Mouse (Mus musculus) retina, adult 2 months (tissue): ENCODE data around the gene Fchsd2.

ENCODE experiments used
- DNase-seq: peaks from one replicate; pipeline ENCODE4 v3.0.0-alpha.2; 2012; ENCODE audit warnings: low read depth, low spot score

Fchsd2 gene

DNA sequence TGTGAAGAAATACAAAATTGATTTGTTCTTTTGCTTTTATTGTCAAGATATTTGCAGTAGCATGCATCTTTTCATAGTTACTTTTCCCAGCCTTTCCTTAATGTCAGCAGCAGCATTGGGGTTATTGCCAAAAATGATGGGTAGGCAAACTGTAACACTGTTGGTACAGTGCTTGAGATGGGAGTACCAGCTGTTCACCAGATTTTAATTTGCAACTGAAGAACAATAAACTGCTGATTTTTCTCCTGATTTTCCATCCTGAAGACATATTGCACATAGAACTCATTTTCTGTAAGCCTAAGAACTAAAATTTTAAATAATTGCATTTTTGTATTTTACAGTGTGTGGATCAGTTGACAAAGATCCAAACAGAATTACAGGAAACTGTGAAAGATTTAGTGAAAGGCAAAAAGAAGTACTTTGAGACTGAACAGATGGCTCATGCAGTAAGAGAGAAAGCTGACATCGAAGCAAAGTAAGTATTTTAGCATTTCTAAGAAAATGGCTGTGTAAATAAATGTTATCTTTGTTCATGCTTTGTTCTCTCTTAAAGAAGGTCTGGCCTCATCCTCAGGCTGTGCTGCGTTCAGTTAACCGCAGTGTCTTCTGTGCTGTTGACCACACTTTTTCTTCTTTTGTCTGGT, 98.8 kb downstream of the Fchsd2 start:
- no peak for DNase-seq

DNA sequence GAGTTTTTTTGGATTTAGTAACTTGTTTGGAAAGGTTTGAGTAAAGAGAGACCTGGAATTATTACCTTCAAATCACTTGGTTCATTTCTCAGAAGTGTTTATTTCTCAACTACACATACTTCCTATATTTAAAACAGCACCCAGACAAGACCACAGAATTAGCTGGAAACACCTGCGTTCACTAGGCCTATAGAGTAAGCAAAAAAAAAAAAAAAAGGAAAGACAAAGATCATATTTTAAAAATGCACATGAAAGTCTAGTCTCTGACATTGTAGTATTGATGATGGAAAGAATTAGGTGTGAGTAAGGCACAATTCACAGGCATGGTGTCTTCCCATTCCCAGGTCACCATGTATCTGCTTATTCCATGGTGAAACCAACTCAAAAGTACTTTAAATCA, 118.2 kb downstream of the Fchsd2 start:
- DNase-seq, result no peak

DNA sequence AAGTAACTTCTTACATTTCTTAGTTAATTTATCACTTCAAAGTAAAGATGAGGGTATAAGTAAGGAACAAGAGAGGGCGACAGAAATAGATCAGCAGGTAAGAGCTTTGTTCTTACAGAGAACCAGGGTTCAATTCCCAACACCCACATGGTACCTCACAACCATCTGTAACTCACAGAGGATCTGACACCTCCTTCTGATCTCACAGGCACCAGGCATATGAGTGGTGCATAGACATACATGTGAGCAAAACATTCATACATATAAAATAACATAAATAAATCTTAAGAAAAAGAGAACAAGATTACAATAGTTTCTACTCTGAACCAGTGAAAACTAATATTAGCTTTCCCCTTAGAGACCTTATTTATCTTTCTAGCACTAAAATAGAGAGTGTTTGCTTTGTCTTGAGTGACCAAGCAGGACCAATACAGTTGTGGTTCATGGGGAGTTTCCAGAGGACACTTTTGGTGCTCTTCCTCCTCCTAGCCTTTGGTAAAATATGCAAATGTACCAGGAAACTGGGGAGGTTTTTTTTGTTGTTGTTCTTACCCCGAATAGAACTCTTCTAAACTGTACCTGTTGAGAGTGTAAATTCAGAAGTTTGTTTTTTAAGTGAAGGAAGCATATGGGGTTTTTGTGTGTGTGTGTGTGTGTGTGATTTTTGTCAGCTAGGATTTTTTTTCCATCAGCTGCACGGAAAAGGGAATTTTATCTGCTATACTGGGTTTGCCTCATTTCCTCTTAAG, 121.0 kb downstream of the Fchsd2 start:
- no peak for DNase-seq

GRCm38 (mm10) chr7:101216724-101217123, 124.1 kb downstream of the Fchsd2 start:
- no peak for DNase-seq

DNA sequence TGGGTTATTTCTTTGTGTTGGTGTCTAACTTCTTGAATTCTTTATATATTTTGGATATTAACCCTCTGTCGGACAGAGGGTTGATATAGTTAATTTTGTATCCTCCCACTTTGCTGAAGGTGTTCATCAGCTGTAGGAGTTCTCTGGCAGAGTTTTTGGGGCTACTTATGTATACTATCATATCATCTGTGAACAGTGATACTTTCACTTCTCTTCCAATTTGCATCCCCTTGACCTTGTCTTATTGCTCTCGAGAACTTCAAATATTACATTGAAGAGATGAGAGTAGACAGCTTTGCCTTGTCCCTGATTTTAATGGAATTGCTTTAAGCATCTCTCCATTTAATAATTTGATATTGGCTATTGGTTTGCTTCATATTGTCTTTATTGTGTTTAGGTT, 130.8 kb downstream of the Fchsd2 start:
- no peak for DNase-seq

- no peak for DNase-seq
Observed at GRCm38 (mm10) chr7:101229336-101229735, 136.7 kb downstream of the Fchsd2 start.

DNA sequence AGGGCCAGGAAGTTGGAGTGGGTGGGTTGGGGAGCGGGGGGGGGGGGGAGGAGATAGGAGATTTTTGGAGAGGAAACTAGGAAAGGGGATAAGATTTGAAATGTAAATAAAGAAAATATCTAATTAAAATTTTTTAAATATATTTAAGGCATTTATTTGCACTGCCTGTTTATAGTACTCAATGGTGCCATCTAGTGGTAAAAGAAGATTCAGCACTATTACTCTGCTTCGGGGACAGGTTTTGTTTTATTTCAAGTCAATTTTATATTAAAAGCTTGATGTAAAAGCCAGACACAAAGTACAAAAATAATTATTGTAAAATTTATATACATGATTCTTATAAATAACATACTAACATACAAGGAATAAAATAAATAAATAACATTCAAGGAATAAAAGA, 138.8 kb downstream of the Fchsd2 start:
- DNase-seq, result peak; percentile 25

DNA sequence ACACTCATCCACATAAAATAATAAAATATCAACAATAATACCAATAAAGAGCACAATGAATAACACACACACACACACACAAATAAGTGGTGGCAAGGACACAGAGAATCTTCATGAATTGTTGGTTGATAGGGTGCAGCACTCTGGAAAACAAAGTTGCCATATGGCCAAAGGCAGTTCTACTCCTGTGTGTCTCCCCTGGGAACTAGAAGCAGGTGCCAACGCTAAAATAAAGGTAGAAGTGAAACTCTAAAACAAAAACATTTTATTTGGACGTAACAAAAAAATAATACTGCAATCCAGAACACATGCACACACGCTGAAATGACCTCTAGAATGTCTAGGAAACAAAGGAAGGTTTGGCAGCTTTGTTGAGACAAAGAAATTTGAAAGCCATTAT, 140.1 kb downstream of the Fchsd2 start:
- no peak for DNase-seq

GRCm38 (mm10) chr7:101236712-101237473, 144.2 kb downstream of the Fchsd2 start:
- DNase-seq, result no peak

DNA sequence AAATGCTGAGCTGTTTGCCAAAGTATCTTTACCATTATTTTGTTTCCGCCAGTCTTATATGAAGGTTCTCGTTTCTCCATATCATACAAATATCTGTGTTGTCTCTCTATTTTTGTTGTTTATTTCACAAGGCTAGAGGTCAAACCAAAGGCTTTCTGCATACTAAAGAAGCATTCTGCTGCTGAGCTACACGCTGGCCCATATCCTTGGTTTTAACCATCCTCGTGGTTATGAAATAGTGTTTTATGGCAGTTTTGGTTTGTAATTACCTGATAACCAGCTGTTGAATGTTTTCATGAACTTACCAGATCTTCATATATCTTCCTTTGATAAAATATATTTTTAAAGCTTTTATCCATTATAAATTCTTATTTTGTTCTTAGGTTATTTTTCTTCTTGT, 156.1 kb downstream of the Fchsd2 start:
- DNase-seq, result no peak

DNA sequence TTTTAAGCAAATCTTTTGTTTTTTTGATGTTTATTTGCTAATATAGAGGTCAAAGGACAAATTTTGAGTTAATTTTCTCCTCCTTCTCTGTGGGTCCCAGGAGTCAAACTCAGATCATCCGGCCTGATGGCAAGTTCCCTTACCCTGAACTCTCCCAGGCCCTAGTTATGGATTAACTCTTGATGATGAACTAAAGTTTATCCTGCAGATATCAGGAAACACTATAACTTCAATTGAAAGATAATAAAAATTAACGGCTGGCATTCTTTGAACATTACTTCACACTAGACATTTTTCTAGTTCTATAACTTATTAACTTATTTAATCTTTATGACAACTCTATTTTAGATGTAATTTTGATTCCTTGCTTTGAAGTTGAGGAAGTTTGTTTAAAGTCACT, 156.5 kb downstream of the Fchsd2 start:
- DNase-seq, result no peak

GRCm38 (mm10) chr7:101253071-101253470, 160.4 kb downstream of the Fchsd2 start:
- no peak for DNase-seq

- DNase-seq, result no peak
Observed at GRCm38 (mm10) chr7:101258482-101258881, 165.8 kb downstream of the Fchsd2 start.

DNA sequence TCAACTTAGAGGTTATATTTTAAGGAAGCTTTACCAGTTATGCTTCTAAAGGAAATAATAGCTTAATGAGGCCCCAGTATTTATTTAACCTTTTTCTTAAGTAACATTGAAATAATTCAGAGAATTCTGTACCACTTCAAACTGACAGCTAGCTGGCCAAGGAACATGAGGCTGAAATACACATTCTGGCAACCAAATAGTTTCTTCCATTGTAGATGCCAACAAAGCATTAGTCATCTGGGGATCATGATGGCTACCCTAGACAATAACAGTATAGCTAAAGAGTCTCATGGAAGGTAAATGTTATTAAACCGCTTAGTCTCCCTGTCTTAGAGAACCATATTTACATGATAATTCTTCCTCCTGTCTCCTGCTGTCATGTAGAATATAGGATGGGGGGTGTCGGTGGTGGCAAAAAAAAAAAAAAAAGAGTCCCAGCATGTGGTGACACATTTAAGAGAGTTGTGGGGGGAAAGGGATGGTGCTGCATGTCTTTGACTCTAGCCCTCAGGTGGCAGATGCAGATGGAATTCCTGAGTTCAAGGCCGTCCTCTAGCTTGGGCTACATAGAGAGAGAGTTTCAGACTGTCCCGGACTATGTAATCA, 169.4 kb downstream of the Fchsd2 start:
- no peak for DNase-seq

DNA sequence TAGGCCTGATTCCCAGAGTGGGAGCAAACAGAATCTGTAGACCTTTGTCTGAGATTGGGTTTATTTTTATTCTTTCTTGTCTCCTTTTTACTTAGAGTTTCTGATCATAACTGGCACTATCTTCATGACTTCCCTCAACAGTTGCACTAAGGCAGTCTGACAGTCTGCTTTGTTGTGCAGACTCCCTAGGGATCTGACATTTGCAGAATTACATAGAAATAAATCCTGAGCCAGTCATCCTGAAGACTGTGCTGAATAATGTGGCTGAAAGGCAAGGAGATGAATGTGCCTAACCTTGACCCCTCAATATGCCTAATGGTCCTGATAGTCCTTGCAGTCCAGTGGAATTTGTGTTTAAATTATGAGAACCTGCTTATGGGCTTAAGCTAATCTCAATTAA, 170.8 kb downstream of the Fchsd2 start:
- no peak for DNase-seq

DNA sequence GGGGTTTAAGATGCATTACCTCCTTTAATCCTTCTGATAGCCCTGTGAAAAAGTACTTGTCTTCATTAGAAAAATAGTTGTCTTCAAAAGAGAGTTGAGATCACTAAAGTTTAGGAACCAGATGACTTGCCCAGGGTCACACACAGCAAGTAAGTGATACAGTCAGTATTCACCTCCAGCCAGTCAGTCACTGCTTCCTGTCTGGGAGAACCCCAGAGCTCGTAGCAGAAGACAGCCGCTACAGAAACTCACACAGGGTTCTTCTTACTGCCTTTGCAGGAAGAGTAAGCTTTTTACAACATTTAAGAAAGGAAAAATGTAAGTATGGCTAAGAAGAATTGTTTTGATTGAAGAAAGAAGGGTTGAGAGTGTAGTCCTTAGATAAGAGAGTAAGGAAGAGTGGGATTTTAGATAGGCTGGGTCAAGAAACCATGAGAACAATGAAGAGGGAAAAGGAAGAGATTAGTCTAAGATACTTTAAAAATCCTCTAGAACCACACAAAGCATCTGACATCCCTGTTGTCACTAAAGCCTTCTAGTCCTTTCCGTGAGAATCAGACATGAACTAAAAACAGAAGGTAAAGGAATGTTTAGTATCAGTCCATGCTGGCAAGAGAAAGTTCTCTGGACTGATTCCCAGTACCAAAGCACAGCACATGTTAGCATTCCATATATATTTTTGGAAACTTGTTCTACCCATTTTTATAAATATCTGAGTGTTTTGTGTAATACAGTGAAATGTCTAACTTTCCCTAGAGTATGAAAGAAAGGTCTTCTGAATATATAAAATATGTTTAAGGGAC, 175.0 kb downstream of the Fchsd2 start:
- DNase-seq, result no peak

DNA sequence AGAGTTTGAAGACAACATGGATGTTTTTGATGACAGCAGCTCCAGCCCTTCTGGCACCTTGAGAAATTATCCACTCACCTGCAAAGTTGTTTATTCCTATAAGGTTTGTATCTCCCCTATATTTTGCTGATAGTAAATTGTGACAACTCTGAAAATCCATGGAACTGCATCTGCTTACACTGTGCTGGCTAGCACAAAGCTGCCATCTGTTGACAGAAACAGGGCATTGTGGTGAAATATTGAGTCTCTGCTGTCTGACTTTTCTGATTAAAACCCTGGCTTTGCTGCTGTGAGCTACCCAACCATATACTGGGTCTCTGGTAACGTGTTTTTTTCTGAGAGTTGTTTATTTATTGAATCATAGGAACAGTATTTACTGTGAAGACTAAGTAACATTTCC, 178.9 kb downstream of the Fchsd2 start:
- DNase-seq, result no peak

DNA sequence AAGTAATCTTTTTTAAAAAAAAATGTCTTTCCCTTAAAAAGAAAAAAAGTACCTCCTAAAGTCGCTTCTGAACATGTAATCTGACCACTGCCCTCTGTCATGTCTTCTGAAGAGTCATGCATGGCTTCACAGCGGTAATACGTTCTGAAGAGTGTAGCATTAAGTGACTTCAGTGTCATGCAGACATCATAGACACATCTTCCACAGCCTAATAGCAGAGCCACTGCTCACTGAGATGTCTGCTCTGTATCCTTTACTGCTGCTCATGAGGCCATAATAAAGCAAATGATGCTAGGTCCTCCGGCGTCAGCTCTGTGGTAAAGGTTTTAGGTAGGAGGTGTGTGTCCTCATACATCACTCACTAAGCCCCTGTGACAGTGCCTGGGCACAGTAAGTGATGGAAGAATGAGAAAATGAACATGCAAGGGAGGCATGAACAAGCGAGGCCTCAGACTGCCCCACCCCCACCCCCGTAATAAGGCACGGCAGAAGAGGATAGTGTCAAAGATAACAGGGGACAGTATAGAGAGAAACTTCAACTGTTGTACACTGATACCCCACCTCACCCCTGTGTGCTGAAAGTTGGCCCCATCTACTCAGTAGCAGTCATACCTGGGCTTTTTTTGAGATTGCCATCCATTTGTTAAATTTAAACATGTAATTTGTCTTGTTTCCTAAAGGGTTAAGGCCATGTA, 179.9 kb downstream of the Fchsd2 start:
- DNase-seq, result no peak

- DNase-seq, result no peak
Observed at GRCm38 (mm10) chr7:101282721-101283120, 190.1 kb downstream of the Fchsd2 start.

DNA sequence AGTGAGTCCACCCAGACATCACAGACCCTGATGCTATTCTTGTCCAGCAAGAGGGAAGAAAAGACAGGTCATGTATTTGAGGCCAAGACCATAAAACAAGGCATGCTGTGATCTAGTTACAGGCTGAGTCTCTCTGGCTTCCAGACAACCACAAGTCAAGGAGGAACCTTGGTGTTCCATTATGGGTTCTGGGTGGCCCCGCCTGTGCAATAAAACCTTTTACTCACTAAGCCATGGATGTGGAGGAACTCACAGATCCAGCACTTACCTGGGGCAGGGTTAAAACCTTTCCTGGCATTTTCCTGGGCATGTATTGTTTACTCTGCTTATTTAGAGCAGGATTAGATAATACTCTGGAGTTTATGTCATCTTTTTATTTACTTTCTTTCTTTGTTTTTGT, 191.8 kb downstream of the Fchsd2 start:
- no peak for DNase-seq

- no peak for DNase-seq
Observed at GRCm38 (mm10) chr7:101286891-101287290, 194.2 kb downstream of the Fchsd2 start.
